Mouse (Mus musculus): ENCODE data around the gene R3hdm4. TPM values are rescaled to one million over a fixed set of nuclear protein-coding genes. Genes with fewer than 3 reads are reported as not detected.
"Not testable (repeated sequence)": the region's sequence is repeated elsewhere in the genome, so short reads cannot be mapped to it uniquely, and the experiment has no call there.

R3hdm4 gene
- polyA plus RNA-seq, 1 experiment from 2014 or later = 243 TPM

- H3K4me1 ChIP-seq (replicated peaks) = peaks cover 14% of the 10 kb centered on the region
- H3K9me3 ChIP-seq = no peaks in the 10 kb centered on the region
- 0 out of 2 replicates have a peak overlapping the region, but pooled peaks have one; percentile 5 for H3K9ac ChIP-seq
- H3K27me3 ChIP-seq = 0 out of 2 replicates have a peak, but pooled peaks cover 5% of the 10 kb centered on the region
- no peak overlapping the region for H3K4me3 ChIP-seq
- no peak for ATAC-seq (ENCODE audit: low FRiP score)
- H3K36me3 ChIP-seq = peaks cover 60% of the 10 kb centered on the region
- 97% methylated on average over 9 of the region's 9 CpGs for WGBS
- no peak overlapping the region for H3K4me2 ChIP-seq
- H3K27ac ChIP-seq = no peak overlapping the region
These were observed 14.3 kb downstream of the R3hdm4 start for GRCm38 (mm10) chr10:79906712-79907111.

GRCm38 (mm10) chr10:79900951-79901410 is 20.0 kb downstream of the R3hdm4 start:
- H3K27ac ChIP-seq = peak overlapping the region; percentile 58; the same call in 1 of the 2 replicates
- H3K9ac ChIP-seq = peak overlapping the region; percentile 7
- H3K4me3 ChIP-seq = no peak overlapping the region
- peaks cover 12% of the 10 kb centered on the region for H3K4me1 ChIP-seq (replicated peaks)
- peak; percentile 65 for ATAC-seq (ENCODE audit: low FRiP score)
- 14% methylated on average over 2 of the region's 2 CpGs for WGBS
- no peaks in the 10 kb centered on the region for H3K9me3 ChIP-seq
- no peak overlapping the region for H3K4me2 ChIP-seq
- peaks cover 29% of the 10 kb centered on the region for H3K27me3 ChIP-seq
- H3K36me3 ChIP-seq = peaks cover 70% of the 10 kb centered on the region

- Histone ChIP-seq H3K4me2 (no peak overlapping the region), H3K36me3 (peaks cover 59% of the 10 kb centered on the region), H3K9ac (peak overlapping the region; percentile 19; the same call in 1 of the 2 replicates), H3K9me3 (no peaks in the 10 kb centered on the region), H3K4me1 (replicated peaks) (peaks cover 12% of the 10 kb centered on the region), H3K27ac (no peak overlapping the region), H3K27me3 (peaks cover 24% of the 10 kb centered on the region), H3K4me3 (no peak overlapping the region)
- ATAC-seq (ENCODE audit: low FRiP score) = no peak
- WGBS = 51% methylated on average over 19 of the region's 20 CpGs
These were observed 23.4 kb downstream of the R3hdm4 start for GRCm38 (mm10) chr10:79897316-79898245.

- Histone ChIP-seq H3K4me2 (no peak overlapping the region), H3K9ac (no peak overlapping the region), H3K36me3 (peaks cover 55% of the 10 kb centered on the region), H3K27me3 (peaks cover 24% of the 10 kb centered on the region), H3K9me3 (no peaks in the 10 kb centered on the region), H3K4me1 (replicated peaks) (peaks cover 12% of the 10 kb centered on the region), H3K27ac (no peak overlapping the region), H3K4me3 (no peak overlapping the region)
- no peak for ATAC-seq (ENCODE audit: low FRiP score)
- 89% methylated on average over 13 of the region's 13 CpGs for WGBS
These were observed 24.2 kb downstream of the R3hdm4 start for GRCm38 (mm10) chr10:79896814-79897213.

- no peak overlapping the region for H3K4me2 ChIP-seq
- peaks cover 27% of the 10 kb centered on the region for H3K27me3 ChIP-seq
- H3K4me3 ChIP-seq = no peak overlapping the region
- 92% methylated on average over 16 of the region's 16 CpGs for WGBS
- H3K27ac ChIP-seq = no peak overlapping the region
- no peaks in the 10 kb centered on the region for H3K9me3 ChIP-seq
- peaks cover 55% of the 10 kb centered on the region for H3K36me3 ChIP-seq
- no peak for ATAC-seq (ENCODE audit: low FRiP score)
- peaks cover 10% of the 10 kb centered on the region for H3K4me1 ChIP-seq (replicated peaks)
- H3K9ac ChIP-seq = no peak overlapping the region
These were observed 24.7 kb downstream of the R3hdm4 start for GRCm38 (mm10) chr10:79896306-79896705.

GRCm38 (mm10) chr10:79892451-79893118 is 28.4 kb downstream of the R3hdm4 start:
- not testable (repeated sequence) for H3K27ac ChIP-seq; H3K4me1 ChIP-seq (replicated peaks); H3K9ac ChIP-seq; H3K4me3 ChIP-seq; H3K9me3 ChIP-seq; H3K4me2 ChIP-seq
- Histone ChIP-seq H3K27me3 (peaks cover 26% of the 10 kb centered on the region), H3K36me3 (peaks cover 38% of the 10 kb centered on the region)
- peak; percentile 22; the same call in 1 of the 2 replicates for ATAC-seq (ENCODE audit: low FRiP score)
- 47% methylated on average over 22 of the region's 22 CpGs for WGBS

- no peak within 1 kb of the TSS for H3K27ac ChIP-seq
- no peak for ATAC-seq (ENCODE audit: low FRiP score)
- WGBS = 42% methylated on average over 5 of the region's 5 CpGs
These were observed 30.3 kb downstream of the R3hdm4 start, which contains the start of gene Cfd for GRCm38 (mm10) chr10:79890670-79891069. Cfd (plus strand) TSS chr10:79890853.

GRCm38 (mm10) chr10:79889386-79889785 is 31.6 kb downstream of the R3hdm4 start:
- Histone ChIP-seq H3K36me3 (peaks cover 8% of the 10 kb centered on the region), H3K4me3 (no peak overlapping the region), H3K4me1 (replicated peaks) (no peaks in the 10 kb centered on the region), H3K4me2 (no peak overlapping the region), H3K27me3 (peaks cover 18% of the 10 kb centered on the region), H3K27ac (no peak overlapping the region), H3K9ac (no peak overlapping the region), H3K9me3 (no peaks in the 10 kb centered on the region)
- WGBS = 79% methylated on average over 2 of the region's 2 CpGs
- ATAC-seq (ENCODE audit: low FRiP score) = no peak

More at GRCm38 (mm10) chr10:79890670-79891069, 30.3 kb downstream of the R3hdm4 start, which contains the start of gene Cfd:
- H3K36me3 ChIP-seq = peaks cover 19% of the 10 kb centered on the region
- H3K4me3 ChIP-seq = no peak within 1 kb of the TSS
- peaks cover 18% of the 10 kb centered on the region for H3K27me3 ChIP-seq
- no peak within 1 kb of the TSS for H3K4me2 ChIP-seq
- H3K9me3 ChIP-seq = no peaks in the 10 kb centered on the region
- no peaks in the 10 kb centered on the region for H3K4me1 ChIP-seq (replicated peaks)
- H3K9ac ChIP-seq = no peak within 1 kb of the TSS

- H3K4me3 ChIP-seq = no peak overlapping the region
- 77% methylated on average over 8 of the region's 8 CpGs for WGBS
- no peaks in the 10 kb centered on the region for H3K9me3 ChIP-seq
- H3K36me3 ChIP-seq = no peaks in the 10 kb centered on the region
- H3K27ac ChIP-seq = no peak overlapping the region
- H3K9ac ChIP-seq = no peak overlapping the region
- no peak overlapping the region for H3K4me2 ChIP-seq
- ATAC-seq (ENCODE audit: low FRiP score) = no peak
- peaks cover 45% of the 10 kb centered on the region for H3K27me3 ChIP-seq
- H3K4me1 ChIP-seq (replicated peaks) = peaks cover 16% of the 10 kb centered on the region
These were observed 34.4 kb downstream of the R3hdm4 start for GRCm38 (mm10) chr10:79886611-79887010.

GRCm38 (mm10) chr10:79886054-79886453 is 35.0 kb downstream of the R3hdm4 start, which contains the start of gene Elane:
Elane (plus strand) TSS chr10:79886247.
- Histone ChIP-seq H3K27ac (no peak within 1 kb of the TSS), H3K27me3 (peaks cover 44% of the 10 kb centered on the region), H3K9me3 (no peaks in the 10 kb centered on the region), H3K36me3 (no peaks in the 10 kb centered on the region), H3K4me2 (no peak within 1 kb of the TSS), H3K9ac (no peak within 1 kb of the TSS), H3K4me3 (no peak within 1 kb of the TSS), H3K4me1 (replicated peaks) (peaks cover 16% of the 10 kb centered on the region)
- 83% methylated on average over 6 of the region's 6 CpGs for WGBS
- no peak for ATAC-seq (ENCODE audit: low FRiP score)

GRCm38 (mm10) chr10:79884938-79885337 is 36.1 kb downstream of the R3hdm4 start:
- peaks cover 47% of the 10 kb centered on the region for H3K27me3 ChIP-seq
- H3K9me3 ChIP-seq; ATAC-seq (ENCODE audit: low FRiP score); H3K9ac ChIP-seq; H3K4me2 ChIP-seq; H3K27ac ChIP-seq; H3K36me3 ChIP-seq; H3K4me3 ChIP-seq: not testable (repeated sequence)
- WGBS = 86% methylated on average over 3 of the region's 3 CpGs
- H3K4me1 ChIP-seq (replicated peaks) = peaks cover 16% of the 10 kb centered on the region

GRCm38 (mm10) chr10:79884446-79884845 is 36.6 kb downstream of the R3hdm4 start:
- Histone ChIP-seq H3K4me2 (no peak overlapping the region), H3K9me3 (no peaks in the 10 kb centered on the region), H3K36me3 (no peaks in the 10 kb centered on the region), H3K4me3 (no peak overlapping the region), H3K27me3 (peaks cover 50% of the 10 kb centered on the region), H3K27ac (no peak overlapping the region), H3K4me1 (replicated peaks) (peaks cover 16% of the 10 kb centered on the region), H3K9ac (no peak overlapping the region)
- no peak for ATAC-seq (ENCODE audit: low FRiP score)
- WGBS = 69% methylated on average over 4 of the region's 4 CpGs
